Mouse (Mus musculus) MEL (cell line): ENCODE results near the gene Plekha8. TPM values are rescaled to one million over a fixed set of nuclear protein-coding genes. Genes with fewer than 3 reads are reported as not detected.

Experiments used
- DNase-seq: peaks from one replicate; pipeline ENCODE4 v3.0.0; 2011; ENCODE audit warnings: low read depth, low spot score
- H3K27ac ChIP-seq: 2 replicates; pipeline ENCODE4 v1.5.1; 2012; ENCODE audit warnings: low read depth, mild to moderate bottlenecking, control low read depth, low read length, moderate library complexity; ENCODE audit not compliant: control insufficient read depth
- H3K27me3 ChIP-seq, 2 experiments: fragments of 150-350 bp in 1 of 2; sonication (generic) in 1 of 2; 2 replicates each; pipeline ENCODE4 v1.6.1; 2012; ENCODE audit warnings: low read length in 2 of 2, mild to moderate bottlenecking in 2 of 2, improper control_type of control experiment in 1 of 2, moderate library complexity in 1 of 2; ENCODE audit not compliant: insufficient read depth in 2 of 2, control insufficient read depth in 1 of 2
- H3K36me3 ChIP-seq, 2 experiments: 2 replicates each; pipeline ENCODE4 v1.6.1; 2012 to 2014; ENCODE audit warnings: low read length in 2 of 2, improper control_type of control experiment in 1 of 2, inconsistent platforms in 1 of 2, mild to moderate bottlenecking in 1 of 2; ENCODE audit not compliant: insufficient read depth in 2 of 2, control insufficient read depth in 1 of 2
- H3K4me1 ChIP-seq, 2 experiments: fragments of 150-350 bp in 1 of 2; sonication (generic) in 1 of 2; 2 replicates each; pipeline ENCODE4 v1.6.1; 2012; ENCODE audit warnings: low read length in 2 of 2, improper control_type of control experiment in 1 of 2, mild to moderate bottlenecking in 1 of 2; ENCODE audit not compliant: insufficient read depth in 2 of 2, control insufficient read depth in 1 of 2
- H3K4me3 ChIP-seq, 2 experiments: fragments of 150-350 bp in 1 of 2; sonication (generic) in 1 of 2; 2 replicates each; pipeline ENCODE4 v1.5.1; 2012; ENCODE audit warnings: low read depth in 2 of 2, low read length in 2 of 2, mild to moderate bottlenecking in 2 of 2, moderate library complexity in 2 of 2, control low read depth in 1 of 2, improper control_type of control experiment in 1 of 2; ENCODE audit not compliant: control insufficient read depth in 1 of 2, insufficient read depth in 1 of 2
- H3K79me2 ChIP-seq: 2 replicates; pipeline ENCODE4 v1.6.1; 2012; ENCODE audit warnings: mild to moderate bottlenecking, low read length, moderate library complexity; ENCODE audit not compliant: control insufficient read depth, poor library complexity, insufficient read depth
- H3K9ac ChIP-seq: 2 replicates; pipeline ENCODE4 v1.6.1; 2012; ENCODE audit warnings: low read depth, mild to moderate bottlenecking, control low read depth, low read length, moderate library complexity; ENCODE audit not compliant: control insufficient read depth, poor library complexity, severe bottlenecking
- H3K9me3 ChIP-seq: fragments of 150-350 bp; sonication (generic); replicated peaks from 2 replicates; pipeline ENCODE4 v1.6.1; 2012; ENCODE audit warnings: mild to moderate bottlenecking, low read length, improper control_type of control experiment, moderate library complexity; ENCODE audit not compliant: insufficient read depth
- CTCF ChIP-seq, 3 experiments: IDR thresholded peaks in 2 of 3; conservative IDR thresholded peaks in 1 of 3; 2 replicates each; pipeline ENCODE4 v1.5.1; 2011 to 2012; ENCODE audit warnings: low read length in 3 of 3, low read depth in 2 of 3, mild to moderate bottlenecking in 2 of 3, improper control_type of control experiment in 1 of 3, inconsistent platforms in 1 of 3, mixed read lengths in 1 of 3, moderate library complexity in 1 of 3; ENCODE audit not compliant: control insufficient read depth in 1 of 3, insufficient read depth in 1 of 3, poor library complexity in 1 of 3, severe bottlenecking in 1 of 3
- ELF1 ChIP-seq: IDR thresholded peaks from 2 replicates; pipeline ENCODE4 v1.6.1; 2014; ENCODE audit warnings: low read depth, mild to moderate bottlenecking, inconsistent platforms, low read length, improper control_type of control experiment, moderate library complexity
- GABPA ChIP-seq: IDR thresholded peaks from 2 replicates; pipeline ENCODE4 v1.6.1; 2012; ENCODE audit warnings: low read depth, mild to moderate bottlenecking, inconsistent platforms, low read length, improper control_type of control experiment, moderate library complexity
- JUND ChIP-seq: IDR thresholded peaks from 2 replicates; pipeline ENCODE4 v1.6.1; 2011; ENCODE audit warnings: low read depth, mild to moderate bottlenecking, improper control_type of control experiment, low read length
- KAT2A ChIP-seq: conservative IDR thresholded peaks from 2 replicates; pipeline ENCODE4 v1.6.1; 2012; ENCODE audit warnings: low read depth, low read length, improper control_type of control experiment, inconsistent platforms
- MAFK ChIP-seq: IDR thresholded peaks from 2 replicates; pipeline ENCODE4 v1.6.1; 2011; ENCODE audit warnings: low read depth, mild to moderate bottlenecking, low read length, improper control_type of control experiment, borderline replicate concordance
- MXI1 ChIP-seq: IDR thresholded peaks from 2 replicates; pipeline ENCODE4 v1.6.1; 2011; ENCODE audit warnings: mild to moderate bottlenecking, low read depth, low read length, improper control_type of control experiment
- POLR2AphosphoS5 ChIP-seq: IDR thresholded peaks from 2 replicates; pipeline ENCODE4 v1.6.1; 2012; ENCODE audit warnings: low read depth, borderline replicate concordance, mild to moderate bottlenecking, inconsistent platforms, low read length, moderate library complexity, mixed read lengths
- SMC3 ChIP-seq: IDR thresholded peaks from 2 replicates; pipeline ENCODE4 v1.6.1; 2011; ENCODE audit warnings: low read depth, low read length, improper control_type of control experiment
- TAL1 ChIP-seq: IDR thresholded peaks from 2 replicates; pipeline ENCODE4 v1.6.1; 2012; ENCODE audit warnings: mild to moderate bottlenecking, inconsistent platforms, low read length, moderate library complexity, mixed read lengths
- USF1 ChIP-seq: IDR thresholded peaks from 2 replicates; pipeline ENCODE4 v1.6.1; 2014; ENCODE audit warnings: low read depth, mild to moderate bottlenecking, inconsistent platforms, low read length, improper control_type of control experiment, moderate library complexity
- USF2 ChIP-seq, 2 experiments: IDR thresholded peaks; 2 replicates each; pipeline ENCODE4 v1.6.1; 2011 to 2012; ENCODE audit warnings: improper control_type of control experiment in 2 of 2, low read length in 2 of 2, borderline replicate concordance in 1 of 2, inconsistent platforms in 1 of 2, low read depth in 1 of 2, mild to moderate bottlenecking in 1 of 2; ENCODE audit not compliant: insufficient read depth in 1 of 2
- ZC3H11A ChIP-seq: IDR thresholded peaks from 2 replicates; pipeline ENCODE4 v1.6.1; 2012; ENCODE audit warnings: low read depth, mild to moderate bottlenecking, inconsistent platforms, low read length, improper control_type of control experiment
- ZKSCAN1 ChIP-seq: IDR thresholded peaks from 2 replicates; pipeline ENCODE4 v1.6.1; 2012; ENCODE audit warnings: low read depth, mild to moderate bottlenecking, inconsistent platforms, low read length, improper control_type of control experiment, moderate library complexity
- ZMIZ1 ChIP-seq: IDR thresholded peaks from 2 replicates; pipeline ENCODE4 v1.6.1; 2012; ENCODE audit warnings: low read depth, mild to moderate bottlenecking, inconsistent platforms, low read length, improper control_type of control experiment, moderate library complexity
- polyA plus RNA-seq, 2 experiments: library from polyadenylated mRNA; stranded (reverse) in 1 of 2; unstranded in 1 of 2; fragments of >175 nt in 1 of 2; fragments of >200 nt in 1 of 2; gene quantifications; 2 replicates each; pipeline versions ENCODE4 v1.2.1 to v1.2.4; 2012; ENCODE audit warnings: low replicate concordance in 2 of 2, low read depth in 1 of 2; ENCODE audit not compliant: insufficient read length in 2 of 2, insufficient read depth in 1 of 2, missing spikeins in 1 of 2
- total RNA-seq: library from RNA; depleted of rRNA; stranded (reverse); fragments of 300-350 nt; gene quantifications from 2 replicates; pipeline ENCODE4 v1.2.3, GENCODE M21; 2012

Plekha8 gene
- total and polyA plus RNA-seq, 3 experiments: 11.6 to 16.8 TPM; not detected in 1

- H3K4me3 ChIP-seq: no peak overlapping the region
- H3K9me3 ChIP-seq: no peaks in the 10 kb centered on the region
- no peak for DNase-seq
- no peaks in the 10 kb centered on the region for H3K36me3 ChIP-seq
- no peaks in the 10 kb centered on the region for H3K79me2 ChIP-seq
- no peak overlapping the region for H3K9ac ChIP-seq
- no peak for TF ChIP-seq ZMIZ1
- TF ChIP-seq USF2 (IDR thresholded peaks at IDR 0.05; ENCODE audit: borderline replicate concordance in 1 of 2, insufficient read depth in 1 of 2, low read depth in 1 of 2, low read length in 2 of 2): no peak
- TF ChIP-seq TAL1: no peak
- no peak for TF ChIP-seq MXI1
- TF ChIP-seq ZKSCAN1: no peak
- TF ChIP-seq ZC3H11A: no peak
- no peak for TF ChIP-seq POLR2AphosphoS5
- TF ChIP-seq MAFK: no peak
- H3K27me3 ChIP-seq: no peaks in the 10 kb centered on the region; a peak in 1 of 4 replicates
- no peaks in the 10 kb centered on the region for H3K4me1 ChIP-seq
- no peak overlapping the region for H3K27ac ChIP-seq
Measured at GRCm38 (mm10) chr6:54548314-54549019, 46.4 kb upstream of the Plekha8 start.

- no peak for TF ChIP-seq JUND
- TF ChIP-seq GABPA: no peak
- TF ChIP-seq SMC3: no peak
- TF ChIP-seq ELF1: no peak
- TF ChIP-seq KAT2A: no peak
- no peak for TF ChIP-seq ZC3H11A
- TF ChIP-seq USF1: no peak
- TF ChIP-seq CTCF (IDR thresholded peaks at IDR 0.05 in 2 of 3, conservative IDR thresholded peaks at IDR 0.05 in 1 of 3; ENCODE audit: control insufficient read depth in 1 of 3, insufficient read depth in 1 of 3, low read depth in 2 of 3, low read length in 3 of 3, poor library complexity in 1 of 3, severe bottlenecking in 1 of 3): no peak
- no peaks in the 10 kb centered on the region for H3K79me2 ChIP-seq
- no peaks in the 10 kb centered on the region for H3K4me1 ChIP-seq
- no peaks in the 10 kb centered on the region for H3K9me3 ChIP-seq
- DNase-seq: no peak
- no peaks in the 10 kb centered on the region; a peak in 1 of 4 replicates for H3K27me3 ChIP-seq
- H3K27ac ChIP-seq: no peak overlapping the region
- H3K4me3 ChIP-seq: no peak overlapping the region
- no peak overlapping the region for H3K9ac ChIP-seq
- H3K36me3 ChIP-seq: no peaks in the 10 kb centered on the region
Measured at GRCm38 (mm10) chr6:54549311-54549710, 45.6 kb upstream of the Plekha8 start.
